Mouse (Mus musculus): Measurements from ENCODE around the gene Rab7. TPM values are rescaled to one million over a fixed set of nuclear protein-coding genes. Genes with fewer than 3 reads are reported as not detected.

Gene Rab7
- polyA plus RNA-seq, 1 experiment from 2014 or later = 240 TPM

DNA sequence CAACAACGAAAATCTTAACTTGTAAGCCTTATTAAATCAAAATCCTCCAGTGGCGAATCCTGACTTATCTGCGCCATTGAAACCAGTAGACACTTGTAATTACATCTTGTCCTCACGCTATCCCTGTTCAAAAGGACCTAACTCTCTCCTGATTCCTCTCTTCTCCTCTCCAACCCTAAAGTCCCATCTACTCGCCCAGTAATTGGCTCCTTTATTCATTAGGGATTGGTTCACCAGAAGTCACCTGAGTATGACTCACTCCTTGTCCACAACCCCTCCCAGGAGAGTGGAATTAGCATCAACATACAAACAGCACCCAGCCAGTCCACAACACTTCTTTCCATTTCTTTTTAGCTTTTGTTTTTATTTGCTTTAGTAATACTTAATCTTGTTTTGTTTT lies 14.8 kb upstream of the Rab7 start:
- H3K9me3 ChIP-seq (ENCODE audit: control insufficient read depth, low read length) = no peaks in the 10 kb centered on the region
- no peak for ATAC-seq (ENCODE audit: low read depth)
- no peaks in the 10 kb centered on the region for H3K27me3 ChIP-seq (replicated peaks; ENCODE audit: control insufficient read depth, insufficient read depth, low read length)
- no peak overlapping the region for H3K4me3 ChIP-seq (ENCODE audit: low read depth, low read length)
- H3K9ac ChIP-seq (ENCODE audit: low read depth, low read length) = no peak overlapping the region
- no peak overlapping the region for H3K4me2 ChIP-seq (ENCODE audit: low read depth, low read length)
- no peak for DNase-seq (ENCODE audit: low spot score)
- H3K27ac ChIP-seq (replicated peaks; ENCODE audit: low read depth, low read length) = no peak overlapping the region
- 76% methylated on average over 5 of the region's 5 CpGs for WGBS
- H3K36me3 ChIP-seq (ENCODE audit: control insufficient read depth, insufficient read depth, low read length) = no peaks in the 10 kb centered on the region
- H3K4me1 ChIP-seq (ENCODE audit: control insufficient read depth, insufficient read depth, low read length) = no peaks in the 10 kb centered on the region

DNA sequence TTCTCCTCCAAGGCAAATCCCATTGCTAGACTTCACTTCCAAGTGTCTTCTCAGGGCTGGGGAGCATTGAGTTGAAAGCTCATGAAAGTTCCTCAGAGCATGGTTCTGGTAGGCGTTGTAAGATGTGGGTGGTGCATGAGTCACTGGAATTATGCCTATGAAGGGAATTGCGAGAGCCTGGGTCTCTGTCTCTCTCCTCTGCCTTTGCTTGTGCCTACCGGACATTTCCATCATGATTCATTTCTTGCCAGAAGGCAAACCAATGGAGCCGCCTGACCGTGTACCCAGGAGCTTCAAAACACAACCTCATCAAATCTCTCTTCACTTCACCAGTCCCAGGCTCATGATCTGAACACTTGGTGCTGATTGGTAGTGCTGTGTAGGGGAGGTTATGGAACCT lies 11.8 kb upstream of the Rab7 start:
- H3K4me3 ChIP-seq (ENCODE audit: low read depth, low read length) = no peak overlapping the region

DNA sequence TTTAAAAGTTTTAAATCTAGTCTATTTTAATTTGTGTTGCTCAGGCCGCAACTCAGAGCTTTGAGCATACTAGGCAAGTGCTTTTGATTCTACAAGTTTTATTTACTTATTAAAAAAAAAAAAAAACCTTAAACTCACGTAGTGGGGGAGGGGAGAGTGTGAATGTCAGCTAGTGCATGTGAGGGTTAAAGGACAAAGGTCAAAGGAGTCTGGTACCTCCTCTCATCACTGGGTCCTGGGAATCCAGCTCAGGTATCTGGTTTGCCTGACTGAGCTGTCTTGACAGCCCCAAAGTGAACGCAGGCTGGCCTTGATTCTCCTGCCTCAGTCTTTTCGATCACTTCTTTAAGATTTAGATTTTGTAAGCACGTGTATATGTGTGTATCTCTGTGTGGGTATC lies 10.6 kb upstream of the Rab7 start:
- no peak overlapping the region for H3K4me3 ChIP-seq (ENCODE audit: low read depth, low read length)
- no peak overlapping the region for H3K4me2 ChIP-seq (ENCODE audit: low read depth, low read length)
- no peaks in the 10 kb centered on the region for H3K4me1 ChIP-seq (ENCODE audit: control insufficient read depth, insufficient read depth, low read length)
- no peak overlapping the region for H3K9ac ChIP-seq (ENCODE audit: low read depth, low read length)
- H3K9me3 ChIP-seq (ENCODE audit: control insufficient read depth, low read length) = no peaks in the 10 kb centered on the region
- 76% methylated on average over 5 of the region's 5 CpGs for WGBS
- H3K27ac ChIP-seq (replicated peaks; ENCODE audit: low read depth, low read length) = no peak overlapping the region
- H3K27me3 ChIP-seq (replicated peaks; ENCODE audit: control insufficient read depth, insufficient read depth, low read length) = no peaks in the 10 kb centered on the region
- no peak for ATAC-seq (ENCODE audit: low read depth)
- DNase-seq (ENCODE audit: low spot score) = no peak
- H3K36me3 ChIP-seq (ENCODE audit: control insufficient read depth, insufficient read depth, low read length) = no peaks in the 10 kb centered on the region

More for the DNA sequence above, 11.8 kb upstream of the Rab7 start:
- Histone ChIP-seq H3K9me3 (ENCODE audit: control insufficient read depth, low read length) (no peaks in the 10 kb centered on the region), H3K9ac (ENCODE audit: low read depth, low read length) (no peak overlapping the region), H3K4me1 (ENCODE audit: control insufficient read depth, insufficient read depth, low read length) (no peaks in the 10 kb centered on the region), H3K27me3 (replicated peaks; ENCODE audit: control insufficient read depth, insufficient read depth, low read length) (no peaks in the 10 kb centered on the region), H3K36me3 (ENCODE audit: control insufficient read depth, insufficient read depth, low read length) (no peaks in the 10 kb centered on the region), H3K4me2 (ENCODE audit: low read depth, low read length) (no peak overlapping the region), H3K27ac (replicated peaks; ENCODE audit: low read depth, low read length) (no peak overlapping the region)
- ATAC-seq (ENCODE audit: low read depth) (no peak), DNase-seq (ENCODE audit: low spot score) (no peak)
- WGBS = 83% methylated on average over 5 of the region's 5 CpGs

DNA sequence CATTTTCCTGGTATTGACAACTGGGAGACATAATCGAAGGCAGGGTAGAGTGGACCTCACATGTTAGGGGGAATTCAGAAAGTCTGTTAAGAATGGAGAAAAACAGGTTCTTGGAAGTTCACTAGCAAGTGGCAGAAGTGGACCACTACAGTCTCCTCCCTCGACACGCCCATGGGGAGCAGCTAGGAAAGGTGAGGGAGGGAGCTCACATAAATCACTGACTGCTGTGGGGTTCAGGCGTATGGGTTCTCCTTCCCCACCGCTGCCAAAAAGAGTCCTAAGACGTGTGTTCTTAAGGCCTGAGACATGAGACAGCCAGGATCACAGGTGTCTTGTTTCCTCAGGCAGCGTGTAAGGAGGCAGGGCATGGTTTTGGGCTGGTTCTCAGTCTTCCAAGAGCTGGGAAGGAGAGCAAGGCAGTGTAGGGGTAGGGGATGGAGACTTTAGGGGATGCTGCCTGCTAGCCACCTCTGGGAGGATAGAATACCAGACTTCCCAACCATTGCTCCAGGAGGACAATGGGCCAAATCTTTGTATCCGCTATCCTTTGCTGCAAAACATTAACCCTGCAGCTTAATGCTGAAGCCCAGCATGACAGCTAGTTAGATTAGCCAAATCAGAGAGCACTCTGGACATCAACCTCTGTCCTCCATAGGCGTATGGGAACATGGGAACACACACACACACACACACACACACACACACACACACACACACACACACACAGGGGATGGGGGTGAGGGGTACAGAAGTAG lies 9.2 kb upstream of the Rab7 start:
- H3K4me3 ChIP-seq (ENCODE audit: low read depth, low read length) = no peak overlapping the region
- no peaks in the 10 kb centered on the region for H3K27me3 ChIP-seq (replicated peaks; ENCODE audit: control insufficient read depth, insufficient read depth, low read length)
- no peak overlapping the region for H3K9ac ChIP-seq (ENCODE audit: low read depth, low read length)
- ATAC-seq (ENCODE audit: low read depth) (no peak), DNase-seq (ENCODE audit: low spot score) (peak; percentile 8)
- no peak overlapping the region for H3K27ac ChIP-seq (replicated peaks; ENCODE audit: low read depth, low read length)
- no peaks in the 10 kb centered on the region for H3K36me3 ChIP-seq (ENCODE audit: control insufficient read depth, insufficient read depth, low read length)
- H3K4me2 ChIP-seq (ENCODE audit: low read depth, low read length) = no peak overlapping the region
- no peaks in the 10 kb centered on the region for H3K9me3 ChIP-seq (ENCODE audit: control insufficient read depth, low read length)
- no peaks in the 10 kb centered on the region for H3K4me1 ChIP-seq (ENCODE audit: control insufficient read depth, insufficient read depth, low read length)
- 53% methylated on average over 9 of the region's 9 CpGs for WGBS

DNA sequence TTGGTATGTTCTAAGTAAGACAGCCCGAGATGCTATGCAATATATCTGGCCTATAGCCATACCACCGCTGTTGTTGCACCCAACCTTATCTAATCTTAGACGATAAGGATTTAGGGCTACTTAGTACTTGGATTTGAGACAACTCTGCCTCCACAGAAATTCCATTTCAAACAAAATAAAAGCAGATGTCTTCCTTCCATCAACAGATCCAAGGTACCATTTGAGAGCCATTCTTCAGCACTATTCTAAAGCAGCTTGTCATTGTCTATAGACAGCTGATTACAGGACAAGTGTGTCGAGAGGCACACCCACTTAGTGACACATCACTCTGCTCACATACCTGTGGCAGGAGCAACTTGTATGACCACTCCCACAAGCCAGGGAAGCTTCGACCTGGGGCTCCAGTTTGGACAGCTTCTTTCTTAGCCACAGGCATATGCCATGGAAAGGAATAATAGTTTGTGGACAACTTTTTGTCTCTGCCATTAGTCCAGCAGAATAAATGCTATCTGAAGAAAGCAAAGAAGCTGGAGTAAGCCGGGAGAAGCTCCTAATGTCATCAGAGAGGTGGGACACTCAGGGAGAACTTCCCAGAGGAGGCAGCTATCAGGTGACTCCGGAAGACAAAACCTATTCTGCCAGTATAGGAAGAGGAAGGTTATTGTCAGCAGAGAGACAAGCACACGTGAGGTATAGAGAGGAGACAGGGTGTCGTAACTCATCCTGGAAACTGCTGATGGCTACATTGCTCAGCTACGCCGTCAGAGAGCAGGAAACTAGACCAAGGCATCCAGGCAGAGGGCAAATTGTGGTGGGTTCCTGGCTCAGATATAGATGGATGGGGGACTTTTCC lies 8.4 kb upstream of the Rab7 start:
- WGBS = 65% methylated on average over 11 of the region's 11 CpGs
- no peak overlapping the region for H3K27ac ChIP-seq (replicated peaks; ENCODE audit: low read depth, low read length)
- H3K4me2 ChIP-seq (ENCODE audit: low read depth, low read length) = no peak overlapping the region
- ATAC-seq (ENCODE audit: low read depth) = no peak
- no peaks in the 10 kb centered on the region for H3K27me3 ChIP-seq (replicated peaks; ENCODE audit: control insufficient read depth, insufficient read depth, low read length)
- no peak overlapping the region for H3K9ac ChIP-seq (ENCODE audit: low read depth, low read length)
- no peaks in the 10 kb centered on the region for H3K4me1 ChIP-seq (ENCODE audit: control insufficient read depth, insufficient read depth, low read length)
- DNase-seq (ENCODE audit: low spot score) = no peak
- H3K36me3 ChIP-seq (ENCODE audit: control insufficient read depth, insufficient read depth, low read length) = no peaks in the 10 kb centered on the region
- no peak overlapping the region for H3K4me3 ChIP-seq (ENCODE audit: low read depth, low read length)
- H3K9me3 ChIP-seq (ENCODE audit: control insufficient read depth, low read length) = no peaks in the 10 kb centered on the region

DNA sequence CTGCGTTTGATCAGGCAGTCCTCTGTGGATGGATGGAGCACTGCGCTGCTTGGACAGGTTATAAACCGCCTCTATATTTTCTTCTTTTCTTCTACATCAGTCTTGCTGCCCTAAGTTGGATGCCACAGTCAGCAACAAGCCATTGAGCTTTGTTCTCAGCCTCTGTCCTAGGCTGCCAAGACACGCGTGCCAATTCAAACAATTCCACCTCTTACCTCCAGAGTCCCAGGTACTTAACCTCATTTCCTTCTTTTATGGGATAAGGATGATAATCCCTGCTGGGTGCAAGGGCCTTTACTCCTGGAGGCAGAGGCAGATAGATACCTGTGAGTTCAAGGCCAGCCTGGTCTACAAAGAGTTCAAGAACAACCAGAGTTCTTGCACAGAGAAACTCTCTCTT lies 6.1 kb upstream of the Rab7 start:
- Histone ChIP-seq H3K4me2 (ENCODE audit: low read depth, low read length) (no peak overlapping the region), H3K4me1 (ENCODE audit: control insufficient read depth, insufficient read depth, low read length) (no peaks in the 10 kb centered on the region), H3K36me3 (ENCODE audit: control insufficient read depth, insufficient read depth, low read length) (no peaks in the 10 kb centered on the region), H3K4me3 (ENCODE audit: low read depth, low read length) (no peak overlapping the region), H3K9ac (ENCODE audit: low read depth, low read length) (no peak overlapping the region), H3K9me3 (ENCODE audit: control insufficient read depth, low read length) (no peaks in the 10 kb centered on the region), H3K27ac (replicated peaks; ENCODE audit: low read depth, low read length) (no peak overlapping the region), H3K27me3 (replicated peaks; ENCODE audit: control insufficient read depth, insufficient read depth, low read length) (0 out of 2 replicates have a peak, but pooled peaks cover 4% of the 10 kb centered on the region)
- DNase-seq (ENCODE audit: low spot score) = no peak
- WGBS = 90% methylated on average over 5 of the region's 5 CpGs
- no peak for ATAC-seq (ENCODE audit: low read depth)

DNA sequence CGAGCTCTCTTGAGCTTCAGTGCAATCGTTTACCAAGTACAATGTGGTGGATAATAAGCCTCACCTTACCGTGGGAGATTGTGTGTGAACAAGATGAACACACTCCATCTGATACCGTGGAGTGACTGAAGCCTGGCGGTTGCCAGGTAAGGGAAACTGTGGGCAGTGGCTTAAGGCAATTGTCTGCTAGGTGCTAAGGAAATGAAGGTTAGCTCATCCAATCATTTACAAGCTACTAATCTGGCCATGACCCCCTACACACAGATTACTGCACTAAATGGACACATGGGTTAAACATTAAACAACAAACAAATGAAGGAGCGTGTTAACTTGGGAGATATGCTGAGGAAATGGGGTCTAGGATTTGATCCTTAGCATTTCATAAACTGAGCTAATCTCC lies 3.9 kb upstream of the Rab7 start:
- H3K4me3 ChIP-seq (ENCODE audit: low read depth, low read length) = no peak overlapping the region
- H3K9ac ChIP-seq (ENCODE audit: low read depth, low read length) = no peak overlapping the region
- H3K27ac ChIP-seq (replicated peaks; ENCODE audit: low read depth, low read length) = no peak overlapping the region
- no peaks in the 10 kb centered on the region for H3K9me3 ChIP-seq (ENCODE audit: control insufficient read depth, low read length)
- no peaks in the 10 kb centered on the region for H3K36me3 ChIP-seq (ENCODE audit: control insufficient read depth, insufficient read depth, low read length)
- 76% methylated on average over 6 of the region's 6 CpGs for WGBS
- 0 out of 2 replicates have a peak, but pooled peaks cover 4% of the 10 kb centered on the region for H3K27me3 ChIP-seq (replicated peaks; ENCODE audit: control insufficient read depth, insufficient read depth, low read length)
- ATAC-seq (ENCODE audit: low read depth) (no peak), DNase-seq (ENCODE audit: low spot score) (no peak)
- no peak overlapping the region for H3K4me2 ChIP-seq (ENCODE audit: low read depth, low read length)
- peaks cover 4% of the 10 kb centered on the region for H3K4me1 ChIP-seq (ENCODE audit: control insufficient read depth, insufficient read depth, low read length)

DNA sequence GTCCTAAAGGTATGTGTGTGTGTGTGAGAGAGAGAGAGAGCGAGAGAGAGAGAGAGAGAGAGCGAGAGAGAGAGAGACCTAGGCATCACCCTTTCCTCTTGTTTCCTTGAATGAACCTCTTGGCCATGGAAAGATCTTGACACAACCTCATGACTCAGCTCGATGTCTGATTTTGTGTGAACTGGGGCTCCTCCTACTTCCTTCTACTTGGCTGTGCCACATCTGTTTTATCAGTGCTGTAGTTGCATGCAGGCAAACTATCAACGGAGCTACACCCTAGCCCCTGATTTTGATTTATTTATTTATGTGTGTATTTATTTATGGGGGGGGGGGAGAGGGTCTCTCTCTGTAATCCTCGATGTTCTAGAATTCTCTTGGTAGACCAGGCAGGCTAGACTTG lies 2.8 kb upstream of the Rab7 start:
- H3K27me3 ChIP-seq (replicated peaks; ENCODE audit: control insufficient read depth, insufficient read depth, low read length) = 0 out of 2 replicates have a peak, but pooled peaks cover 4% of the 10 kb centered on the region
- no peak overlapping the region for H3K9ac ChIP-seq (ENCODE audit: low read depth, low read length)
- no peak overlapping the region for H3K27ac ChIP-seq (replicated peaks; ENCODE audit: low read depth, low read length)
- no peak for DNase-seq (ENCODE audit: low spot score)
- peaks cover 14% of the 10 kb centered on the region for H3K4me1 ChIP-seq (ENCODE audit: control insufficient read depth, insufficient read depth, low read length)
- H3K4me3 ChIP-seq (ENCODE audit: low read depth, low read length) = no peak overlapping the region
- H3K4me2 ChIP-seq (ENCODE audit: low read depth, low read length) = no peak overlapping the region
- ATAC-seq (ENCODE audit: low read depth) = no peak
- WGBS = 90% methylated on average over 5 of the region's 5 CpGs
- H3K9me3 ChIP-seq (ENCODE audit: control insufficient read depth, low read length) = no peaks in the 10 kb centered on the region
- no peaks in the 10 kb centered on the region for H3K36me3 ChIP-seq (ENCODE audit: control insufficient read depth, insufficient read depth, low read length)

Data from embryonic facial prominence, embryonic 14.5 days (tissue).